Mouse (Mus musculus): ENCODE data around the gene Pcyox1. TPM values are rescaled to one million over a fixed set of nuclear protein-coding genes. Genes with fewer than 3 reads are reported as not detected.

Pcyox1 gene
- polyA plus RNA-seq, 1 experiment from 2014 or later, result 77.2 TPM

Other genes starting within 250 kb of the Pcyox1 start
- gene Tgfa, start 201.9 kb downstream of the Pcyox1 start, polyA plus RNA-seq (2015; fragmentation: Nextera tagmentation; extraction: Ambion mirVana), result 6.0 and 7.0 TPM in 2 replicates
- gene Fam136a, start 31.5 kb downstream of the Pcyox1 start, polyA plus RNA-seq (2015; fragmentation: Nextera tagmentation; extraction: Ambion mirVana), result 163 and 176 TPM in 2 replicates
- gene Snrpg, start 25.9 kb downstream of the Pcyox1 start, polyA plus RNA-seq (2015; fragmentation: Nextera tagmentation; extraction: Ambion mirVana), result 393 and 465 TPM in 2 replicates
- 97.9 and 110 TPM in 2 replicates for gene Tia1, start 7.1 kb upstream of the Pcyox1 start, polyA plus RNA-seq (2015; fragmentation: Nextera tagmentation; extraction: Ambion mirVana)
- not detected in 2 replicates for gene Gm44790, start 29.5 kb upstream of the Pcyox1 start, polyA plus RNA-seq (2015; fragmentation: Nextera tagmentation; extraction: Ambion mirVana)
- gene C87436, start 41.2 kb upstream of the Pcyox1 start, polyA plus RNA-seq (2015; fragmentation: Nextera tagmentation; extraction: Ambion mirVana), result 17.9 and 21.7 TPM in 2 replicates
- gene Pcbp1, start 129.2 kb upstream of the Pcyox1 start, polyA plus RNA-seq (2015; fragmentation: Nextera tagmentation; extraction: Ambion mirVana), result 173 and 183 TPM in 2 replicates
- gene Asprv1, start 231.0 kb upstream of the Pcyox1 start, polyA plus RNA-seq (2015; fragmentation: Nextera tagmentation; extraction: Ambion mirVana), result 0.73 and 1.1 TPM in 2 replicates